Mouse (Mus musculus): ENCODE measurements at regions not wholly inside any gene's neighbourhood (a gene's known extent, or its start where the extent isn't known, plus 50 kb on each side); places are given as distances from the start of the nearest gene placed in this dataset.

GRCm38 (mm10) chr5:68572816-68573215, 541.2 kb downstream of the Grxcr1 start:
- no peak for DNase-seq

GRCm38 (mm10) chr5:68575827-68576226, 544.2 kb downstream of the Grxcr1 start:
- DNase-seq: no peak

DNA sequence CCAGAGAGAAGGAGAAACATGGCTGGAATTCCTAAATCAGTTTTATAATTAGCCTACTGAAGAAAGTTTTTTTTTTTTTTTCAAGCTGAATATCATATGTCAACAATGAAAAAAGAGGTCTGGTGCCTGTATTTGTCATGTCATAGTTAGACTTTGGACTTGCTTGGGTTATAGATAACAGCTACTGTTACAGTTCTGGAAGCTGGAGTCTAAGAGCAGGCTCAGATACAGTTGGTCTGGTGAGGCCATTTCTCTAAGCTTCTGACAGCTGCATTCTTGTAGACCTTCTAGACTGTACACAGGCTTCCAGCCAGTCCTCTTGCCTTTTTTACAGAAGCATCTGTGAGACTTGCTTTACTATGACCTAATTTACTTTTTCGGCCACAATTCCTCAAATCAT, 546.9 kb downstream of the Grxcr1 start:
- no peak for DNase-seq

DNA sequence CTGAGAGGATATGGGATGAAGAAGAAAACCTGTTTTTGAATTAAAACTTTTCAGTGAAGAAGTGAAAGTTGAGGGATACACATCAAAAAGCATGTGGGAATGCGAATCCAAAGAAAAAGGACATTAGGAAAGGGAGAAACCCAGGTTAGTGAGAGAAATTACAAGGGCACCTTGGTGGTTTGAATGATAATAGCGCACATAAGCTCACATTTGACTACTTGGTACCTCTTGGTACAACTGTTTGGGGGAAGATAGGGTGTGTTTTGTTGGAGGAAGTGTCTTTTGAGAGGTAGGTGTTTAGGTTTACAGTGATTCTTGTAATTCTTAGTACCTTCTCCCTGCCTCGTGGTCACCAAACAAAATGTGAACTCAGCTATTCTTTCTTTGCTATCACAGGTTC, 560.8 kb downstream of the Grxcr1 start:
- no peak for DNase-seq

- no peak for DNase-seq
Measured at GRCm38 (mm10) chr5:68618451-68618850, 586.8 kb downstream of the Grxcr1 start.

GRCm38 (mm10) chr5:68635400-68635799, 603.8 kb downstream of the Grxcr1 start:
- DNase-seq: no peak

GRCm38 (mm10) chr5:68672834-68673233, 641.2 kb downstream of the Grxcr1 start:
- DNase-seq: no peak

DNA sequence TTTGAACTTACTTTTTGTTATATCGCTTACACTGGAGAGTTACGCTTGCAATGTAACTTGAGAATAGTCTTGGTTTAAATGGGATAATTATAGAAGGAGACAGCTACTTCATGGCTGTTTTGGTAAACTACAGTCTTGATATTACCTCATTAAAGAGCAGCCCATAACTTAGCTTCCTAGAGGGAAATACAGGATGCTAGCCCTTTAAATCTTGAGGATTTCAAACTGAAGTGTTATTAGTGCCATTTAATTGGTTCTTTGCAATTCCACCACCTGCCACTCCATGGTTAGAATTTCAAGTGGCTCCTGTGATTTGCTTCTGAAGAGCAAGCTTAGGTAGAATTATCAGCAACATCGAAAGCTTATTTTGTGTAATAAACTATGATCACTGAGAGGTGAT, 640.1 kb downstream of the Kctd8 start:
- DNase-seq: no peak

- no peak for DNase-seq
Measured at GRCm38 (mm10) chr5:68705411-68706080, 635.9 kb downstream of the Kctd8 start.

DNA sequence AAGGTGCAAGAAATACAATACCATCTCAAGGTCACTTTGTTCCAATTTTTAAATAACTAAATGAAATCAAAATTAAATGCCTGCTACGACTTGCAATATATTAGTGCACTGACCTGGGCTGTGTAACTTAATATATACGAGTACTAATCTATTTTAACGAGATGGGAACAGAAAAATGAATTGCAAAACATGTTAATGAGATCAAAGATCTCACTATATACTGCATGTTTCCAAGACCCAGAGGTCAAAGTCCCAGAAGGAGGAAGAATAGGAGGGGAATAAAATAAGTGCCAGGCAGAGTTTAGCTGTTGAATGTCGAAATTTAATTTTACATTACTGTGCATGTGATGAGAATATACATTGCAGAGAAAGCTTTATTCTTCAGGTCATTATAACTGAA, 614.7 kb downstream of the Kctd8 start:
- no peak for DNase-seq

DNA sequence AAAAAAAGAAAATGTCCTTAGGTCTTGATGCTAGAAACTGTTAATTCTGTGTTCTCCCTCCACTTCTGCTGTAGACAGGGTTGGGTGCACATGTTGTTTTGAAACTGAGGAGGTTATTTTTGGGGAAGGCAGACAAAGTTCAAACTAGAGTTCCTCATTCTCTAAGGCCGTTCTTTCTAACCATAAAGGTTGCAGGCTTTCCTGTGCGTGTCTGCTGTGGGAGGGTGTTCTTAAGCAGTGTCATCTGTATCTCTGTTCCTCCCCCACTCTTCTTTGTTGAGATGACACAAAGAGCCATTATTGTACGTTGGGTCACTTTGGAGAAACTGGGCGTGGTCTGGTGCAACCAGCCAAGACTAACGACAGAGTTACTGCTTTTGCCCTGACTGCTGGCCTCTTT, 606.3 kb downstream of the Kctd8 start:
- DNase-seq: peak; percentile 2 to 19

DNA sequence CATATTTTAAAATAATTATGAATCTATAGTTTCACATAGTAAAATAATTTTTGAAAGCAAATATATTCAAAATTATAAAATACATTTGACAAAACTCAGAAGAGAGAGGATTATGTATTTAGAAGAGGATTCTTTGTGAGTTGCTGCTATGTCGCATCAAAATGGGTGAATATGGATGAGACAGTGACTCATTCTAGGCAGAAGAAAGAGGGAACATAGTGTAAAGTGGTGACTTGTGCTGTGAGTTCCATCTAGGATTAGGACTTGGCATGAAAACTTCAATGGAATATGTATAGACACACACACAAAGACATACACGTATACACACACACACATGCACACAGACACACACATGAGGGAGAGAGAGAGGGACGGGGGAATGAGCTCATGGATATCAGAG, 591.0 kb downstream of the Kctd8 start:
- DNase-seq: no peak

DNA sequence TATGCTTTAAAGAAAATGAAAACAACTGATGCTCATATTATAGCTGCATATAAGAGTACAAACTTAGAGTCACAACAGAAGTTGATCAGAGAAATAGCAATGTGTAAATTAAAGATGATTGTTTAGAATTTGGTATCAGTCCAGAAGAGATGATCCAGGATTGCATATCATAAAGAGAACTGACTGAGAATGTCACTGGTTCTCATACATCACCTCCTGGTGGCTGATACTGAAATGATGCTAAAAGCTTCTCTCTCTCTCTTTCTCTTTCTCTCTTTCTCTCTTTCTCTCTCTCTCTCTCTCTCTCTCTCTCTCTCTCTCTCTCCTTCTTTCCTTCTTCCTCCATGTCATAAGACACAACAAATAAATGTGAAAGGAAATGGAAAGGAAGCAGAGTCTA, 588.5 kb downstream of the Kctd8 start:
- DNase-seq: no peak
